Mouse (Mus musculus) frontal cortex, postnatal 36 days (tissue): ENCODE measurements at regions not wholly inside any gene's neighbourhood (a gene's known extent, or its start where the extent isn't known, plus 50 kb on each side); places are given as distances from the start of the nearest gene placed in this dataset.
"Not testable (repeated sequence)": the region's sequence is repeated elsewhere in the genome, so short reads cannot be mapped to it uniquely, and the experiment has no call there.

Experiments
- DNase-seq, 2 experiments: peaks; one replicate each; pipeline ENCODE4 v3.0.0; 2022; ENCODE audit warnings: low spot score in 2 of 2

GRCm38 (mm10) chr15:4206371-4206770 lies 168.9 kb upstream of the Plcxd3 start:
- peak in 1 of 2 experiments; percentile 33 for DNase-seq

GRCm38 (mm10) chr15:4213371-4213770 lies 161.9 kb upstream of the Plcxd3 start:
- DNase-seq: no peak

- peak; percentile 19 to 69 for DNase-seq
These were observed 156.2 kb upstream of the Plcxd3 start for GRCm38 (mm10) chr15:4219102-4219501.

GRCm38 (mm10) chr15:4228055-4228454 lies 147.2 kb upstream of the Plcxd3 start:
- DNase-seq: no peak

GRCm38 (mm10) chr15:4240649-4241048 lies 134.6 kb upstream of the Plcxd3 start:
- no peak for DNase-seq

GRCm38 (mm10) chr15:4247637-4248136 lies 127.6 kb upstream of the Plcxd3 start:
- DNase-seq: no peak

- DNase-seq: peak in 1 of 2 experiments; percentile 4
These were observed 110.7 kb upstream of the Plcxd3 start for GRCm38 (mm10) chr15:4264601-4265000.

- no peak for DNase-seq
These were observed 105.5 kb upstream of the Plcxd3 start for GRCm38 (mm10) chr15:4269835-4270234.

GRCm38 (mm10) chr15:4277011-4277410 lies 98.3 kb upstream of the Plcxd3 start:
- no peak for DNase-seq

GRCm38 (mm10) chr15:4307498-4307897 lies 67.8 kb upstream of the Plcxd3 start:
- DNase-seq: no peak

GRCm38 (mm10) chr15:4313698-4314097 lies 61.6 kb upstream of the Plcxd3 start:
- not testable (repeated sequence) for DNase-seq

- peak; percentile 5 to 42 for DNase-seq
These were observed 59.4 kb upstream of the Plcxd3 start for GRCm38 (mm10) chr15:4315897-4316296.
